Mouse (Mus musculus): ENCODE measurements at regions not wholly inside any gene's neighbourhood (a gene's known extent, or its start where the extent isn't known, plus 50 kb on each side); places are given as distances from the start of the nearest gene placed in this dataset.

- 70% methylated on average over 4 of the region's 4 CpGs for WGBS
- DNase-seq = no peak
- H3K27me3 ChIP-seq (replicated peaks; ENCODE audit: control insufficient read depth, insufficient read depth, low read length) = no peaks in the 10 kb centered on the region
- H3K4me1 ChIP-seq (ENCODE audit: control insufficient read depth, insufficient read depth, low read length) = no peaks in the 10 kb centered on the region
- H3K4me3 ChIP-seq (ENCODE audit: insufficient read depth, low read depth, low read length) = no peak overlapping the region
- H3K27ac ChIP-seq (ENCODE audit: insufficient read depth, low read depth, low read length) = no peak overlapping the region
- no peaks in the 10 kb centered on the region for H3K36me3 ChIP-seq (ENCODE audit: control insufficient read depth, insufficient read depth, low read length)
- TF ChIP-seq CTCF (conservative IDR thresholded peaks at IDR 0.05; ENCODE audit: insufficient read depth, insufficient read length, low read depth, low read length) (no peak), POLR2A (IDR thresholded peaks at IDR 0.05; ENCODE audit: low read depth, low read length) (no peak)
Measured at GRCm38 (mm10) chr4:7753931-7754330, 484.9 kb downstream of the Car8 start.

DNA sequence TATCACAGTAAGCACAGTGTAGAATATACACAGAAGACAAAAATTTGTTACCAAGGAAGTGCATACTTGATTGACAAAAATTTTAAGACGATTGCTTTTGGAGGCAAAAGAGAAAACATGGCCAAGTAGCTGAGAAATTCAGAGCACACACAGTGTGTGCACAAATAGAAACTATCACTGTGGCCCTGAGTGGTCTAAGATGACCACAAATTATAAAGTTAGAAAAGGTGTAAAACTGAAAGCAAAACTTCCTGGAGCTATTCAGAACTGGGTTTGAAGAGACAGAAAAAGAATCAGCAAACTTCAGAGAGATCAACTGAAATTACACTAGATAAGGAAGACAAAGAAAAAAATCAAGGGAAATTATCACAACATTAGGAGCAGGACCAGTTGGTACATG lies 487.6 kb downstream of the Car8 start:
- Histone ChIP-seq H3K27ac (ENCODE audit: insufficient read depth, low read depth, low read length) (no peak overlapping the region), H3K4me1 (ENCODE audit: control insufficient read depth, insufficient read depth, low read length) (no peaks in the 10 kb centered on the region), H3K36me3 (ENCODE audit: control insufficient read depth, insufficient read depth, low read length) (no peaks in the 10 kb centered on the region), H3K4me3 (ENCODE audit: insufficient read depth, low read depth, low read length) (no peak overlapping the region), H3K27me3 (replicated peaks; ENCODE audit: control insufficient read depth, insufficient read depth, low read length) (no peaks in the 10 kb centered on the region)
- 76% methylated on average over 1 of the region's 1 CpGs for WGBS
- TF ChIP-seq CTCF (conservative IDR thresholded peaks at IDR 0.05; ENCODE audit: insufficient read depth, insufficient read length, low read depth, low read length) (no peak), POLR2A (IDR thresholded peaks at IDR 0.05; ENCODE audit: low read depth, low read length) (no peak)
- DNase-seq = no peak

GRCm38 (mm10) chr4:7722893-7723292 lies 515.9 kb downstream of the Car8 start:
- TF ChIP-seq POLR2A (IDR thresholded peaks at IDR 0.05; ENCODE audit: low read depth, low read length) (no peak), CTCF (conservative IDR thresholded peaks at IDR 0.05; ENCODE audit: insufficient read depth, insufficient read length, low read depth, low read length) (no peak)
- Histone ChIP-seq H3K27ac (ENCODE audit: insufficient read depth, low read depth, low read length) (no peak overlapping the region), H3K4me1 (ENCODE audit: control insufficient read depth, insufficient read depth, low read length) (no peaks in the 10 kb centered on the region), H3K4me3 (ENCODE audit: insufficient read depth, low read depth, low read length) (no peak overlapping the region), H3K27me3 (replicated peaks; ENCODE audit: control insufficient read depth, insufficient read depth, low read length) (no peaks in the 10 kb centered on the region), H3K36me3 (ENCODE audit: control insufficient read depth, insufficient read depth, low read length) (no peaks in the 10 kb centered on the region)
- DNase-seq = no peak

DNA sequence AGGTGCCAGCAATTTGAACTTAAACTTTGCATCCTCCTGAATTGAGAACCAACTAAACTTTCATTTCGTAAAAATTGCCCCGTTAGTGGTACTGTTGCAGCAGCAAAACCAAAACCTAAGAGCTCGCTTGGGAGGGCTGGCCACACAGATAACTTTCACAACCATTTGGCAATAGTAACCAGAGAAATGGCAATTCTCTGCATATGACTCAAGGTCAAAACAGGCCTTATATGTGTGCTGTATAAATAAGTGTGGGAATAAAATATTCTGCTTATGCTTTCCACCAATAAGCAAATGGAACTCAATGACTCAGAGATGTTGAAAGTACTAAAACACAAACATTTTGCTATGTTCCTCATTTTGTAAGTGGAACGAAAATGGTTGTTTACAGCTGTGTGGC lies 550.3 kb downstream of the Car8 start:
- TF ChIP-seq POLR2A (IDR thresholded peaks at IDR 0.05; ENCODE audit: low read depth, low read length) (no peak), CTCF (conservative IDR thresholded peaks at IDR 0.05; ENCODE audit: insufficient read depth, insufficient read length, low read depth, low read length) (no peak)
- DNase-seq = no peak
- no peak overlapping the region for H3K4me3 ChIP-seq (ENCODE audit: insufficient read depth, low read depth, low read length)
- H3K4me1 ChIP-seq (ENCODE audit: control insufficient read depth, insufficient read depth, low read length) = no peaks in the 10 kb centered on the region
- no peak overlapping the region for H3K27ac ChIP-seq (ENCODE audit: insufficient read depth, low read depth, low read length)
- H3K27me3 ChIP-seq (replicated peaks; ENCODE audit: control insufficient read depth, insufficient read depth, low read length) = no peaks in the 10 kb centered on the region
- WGBS = 89% methylated on average over 4 of the region's 4 CpGs
- no peaks in the 10 kb centered on the region for H3K36me3 ChIP-seq (ENCODE audit: control insufficient read depth, insufficient read depth, low read length)

DNA sequence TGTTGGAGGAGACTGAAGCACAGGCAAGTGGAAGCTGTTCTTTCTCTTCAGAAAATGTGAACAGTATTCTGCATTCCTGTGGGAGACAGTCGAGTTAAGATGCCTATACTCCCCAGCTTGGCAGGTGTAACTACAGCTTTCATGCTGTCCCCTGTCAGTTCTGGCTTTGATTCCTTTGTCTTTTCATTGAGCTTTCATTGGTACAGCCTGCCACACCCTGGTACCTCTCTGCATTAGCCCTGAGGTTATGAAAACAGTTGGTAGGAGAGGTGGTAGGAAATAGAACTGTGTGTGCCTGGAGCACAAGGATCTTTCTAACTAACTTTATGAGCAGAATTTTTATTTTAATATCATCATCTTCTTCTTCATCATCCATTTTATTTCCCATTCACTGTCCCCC lies 551.6 kb downstream of the Car8 start:
- Histone ChIP-seq H3K4me1 (ENCODE audit: control insufficient read depth, insufficient read depth, low read length) (no peaks in the 10 kb centered on the region), H3K27ac (ENCODE audit: insufficient read depth, low read depth, low read length) (no peak overlapping the region), H3K36me3 (ENCODE audit: control insufficient read depth, insufficient read depth, low read length) (no peaks in the 10 kb centered on the region), H3K4me3 (ENCODE audit: insufficient read depth, low read depth, low read length) (no peak overlapping the region), H3K27me3 (replicated peaks; ENCODE audit: control insufficient read depth, insufficient read depth, low read length) (no peaks in the 10 kb centered on the region)
- no peak for DNase-seq
- TF ChIP-seq CTCF (conservative IDR thresholded peaks at IDR 0.05; ENCODE audit: insufficient read depth, insufficient read length, low read depth, low read length) (no peak), POLR2A (IDR thresholded peaks at IDR 0.05; ENCODE audit: low read depth, low read length) (no peak)
- WGBS = 80% methylated on average over 1 of the region's 1 CpGs

- TF ChIP-seq POLR2A (IDR thresholded peaks at IDR 0.05; ENCODE audit: low read depth, low read length) (no peak), CTCF (conservative IDR thresholded peaks at IDR 0.05; ENCODE audit: insufficient read depth, insufficient read length, low read depth, low read length) (no peak)
- H3K27ac ChIP-seq (ENCODE audit: insufficient read depth, low read depth, low read length) = no peak overlapping the region
- H3K36me3 ChIP-seq (ENCODE audit: control insufficient read depth, insufficient read depth, low read length) = no peaks in the 10 kb centered on the region
- no peak overlapping the region for H3K4me3 ChIP-seq (ENCODE audit: insufficient read depth, low read depth, low read length)
- no peak for DNase-seq
- H3K27me3 ChIP-seq (replicated peaks; ENCODE audit: control insufficient read depth, insufficient read depth, low read length) = no peaks in the 10 kb centered on the region
- no peaks in the 10 kb centered on the region for H3K4me1 ChIP-seq (ENCODE audit: control insufficient read depth, insufficient read depth, low read length)
- WGBS = 74% methylated on average over 4 of the region's 4 CpGs
Measured at GRCm38 (mm10) chr4:7670795-7671105, 568.1 kb downstream of the Car8 start.

DNA sequence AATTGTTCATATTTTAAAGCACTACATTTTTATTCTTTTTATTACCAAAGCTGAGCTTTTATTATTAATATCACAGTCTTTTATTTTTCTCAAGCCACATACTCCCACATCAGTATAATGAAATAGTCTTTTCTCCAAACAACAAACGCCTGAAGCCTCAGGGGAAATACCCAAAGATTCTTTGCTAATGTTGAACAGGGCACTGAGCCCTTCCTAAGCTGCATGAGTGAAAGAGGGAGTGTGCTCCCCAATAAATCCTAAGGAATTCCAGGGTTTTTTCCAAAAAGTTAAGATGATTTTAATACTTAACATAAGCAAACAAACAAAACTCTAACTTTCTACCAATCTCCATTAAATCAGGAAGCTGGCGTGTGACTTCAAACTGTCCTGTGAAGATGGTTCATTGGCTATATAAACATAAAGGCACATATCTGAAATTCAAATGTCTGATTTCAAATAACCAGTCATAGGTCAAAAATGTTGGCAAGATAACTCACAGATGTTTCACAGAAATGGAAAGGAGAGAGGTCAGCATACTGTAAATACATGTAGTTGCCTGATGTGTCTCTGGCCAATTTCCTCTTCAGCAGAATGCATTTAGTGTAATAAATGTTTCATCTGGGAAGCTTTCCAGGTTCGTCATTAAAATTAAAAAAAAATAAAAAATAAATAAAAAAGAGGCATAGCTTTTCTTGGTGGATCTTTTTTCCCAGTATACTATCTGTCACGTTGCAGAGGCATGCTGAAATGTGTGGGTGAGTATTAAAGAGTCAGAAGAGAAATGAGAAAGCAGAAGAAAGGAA lies 568.6 kb downstream of the Car8 start:
- no peak for TF ChIP-seq POLR2A (IDR thresholded peaks at IDR 0.05; ENCODE audit: low read depth, low read length)
- no peak for TF ChIP-seq CTCF (conservative IDR thresholded peaks at IDR 0.05; ENCODE audit: insufficient read depth, insufficient read length, low read depth, low read length)
- no peaks in the 10 kb centered on the region for H3K27me3 ChIP-seq (replicated peaks; ENCODE audit: control insufficient read depth, insufficient read depth, low read length)
- WGBS = 47% methylated on average over 4 of the region's 4 CpGs
- H3K4me3 ChIP-seq (ENCODE audit: insufficient read depth, low read depth, low read length) = no peak overlapping the region
- no peaks in the 10 kb centered on the region for H3K36me3 ChIP-seq (ENCODE audit: control insufficient read depth, insufficient read depth, low read length)
- H3K27ac ChIP-seq (ENCODE audit: insufficient read depth, low read depth, low read length) = no peak overlapping the region
- H3K4me1 ChIP-seq (ENCODE audit: control insufficient read depth, insufficient read depth, low read length) = no peaks in the 10 kb centered on the region
- no peak for DNase-seq
